In the genomic region with DNA sequence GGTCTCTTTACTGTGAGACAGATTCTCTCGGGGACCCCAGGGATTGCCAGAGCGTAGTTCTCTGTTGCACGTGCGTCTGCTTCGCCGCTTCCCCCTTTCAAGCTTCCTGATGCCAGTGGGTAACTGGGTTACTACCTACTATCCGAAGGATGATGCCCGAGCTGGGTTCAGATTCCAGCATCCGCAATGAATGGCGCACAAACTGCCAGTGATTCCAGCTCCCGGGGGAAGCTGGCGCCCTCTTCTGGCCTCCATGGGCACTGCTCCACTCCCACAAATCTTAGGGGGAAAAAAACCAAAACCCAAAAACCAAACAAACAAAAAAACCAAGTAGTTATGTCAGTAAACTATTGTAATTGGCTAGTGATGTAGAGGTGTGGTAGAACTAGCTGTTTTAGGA, we compare ENCODE assay signal across 9 mouse cellular contexts. TPM values are rescaled to one million over a fixed set of nuclear protein-coding genes. Genes with fewer than 3 reads are reported as not detected.
DNase-seq lines count a peak whose midpoint lies in the region; ATAC-seq and TF ChIP-seq lines count a peak whose summit lies in the region.
"Had no signal": no experiment of that assay in that cellular context is flagged by ENCODE, and none has a peak within 500 bp of the region (broad histone marks: within the 10 kb centered on the region; RNA-seq: fewer than 3 reads in every experiment).

No protein-coding gene starts in this region.

- TF ChIP-seq EP300 in MEL (IDR thresholded peaks at IDR 0.05; ENCODE audit: low read depth in 1 of 2, low read length in 2 of 2), result no peak

- no peak overlapping the region for H3K4me3 ChIP-seq in MEL (ENCODE audit: control insufficient read depth in 1 of 2, insufficient read depth in 1 of 2, low read depth in 2 of 2, low read length in 2 of 2)
- H3K4me3 ChIP-seq in forebrain, postnatal 0 days (ENCODE audit: low read depth, low read length), result no peak overlapping the region

- H3K9ac ChIP-seq in MEL (ENCODE audit: control insufficient read depth, low read depth, low read length, poor library complexity, severe bottlenecking), result no peak overlapping the region
- H3K9ac ChIP-seq in forebrain, postnatal 0 days, result no peak overlapping the region

- H3K9me3 ChIP-seq in MEL (replicated peaks; ENCODE audit: insufficient read depth, low read length), result no peaks in the 10 kb centered on the region
- H3K9me3 ChIP-seq in forebrain, postnatal 0 days (ENCODE audit: low read length), result no peaks in the 10 kb centered on the region

- H3K4me2 ChIP-seq in forebrain, postnatal 0 days (ENCODE audit: low read depth), result 0 out of 2 replicates have a peak overlapping the region, but pooled peaks have one; percentile 10

- ATAC-seq in forebrain, postnatal 0 days, result no peak
- no peak for ATAC-seq in megakaryocyte-erythroid progenitor cell, adult 5-6 weeks (replicated peaks; ENCODE audit: low FRiP score, low TSS enrichment, poor library complexity, severe bottlenecking)

- H3K27ac ChIP-seq in MEL (ENCODE audit: control insufficient read depth, low read depth, low read length), result no peak overlapping the region
- H3K27ac ChIP-seq in forebrain, postnatal 0 days (ENCODE audit: low read depth, low read length), result no peak overlapping the region

- H3K36me3 ChIP-seq in MEL (ENCODE audit: control insufficient read depth in 1 of 2, insufficient read depth in 2 of 2, low read length in 2 of 2), result no peaks in the 10 kb centered on the region
- H3K36me3 ChIP-seq in forebrain, postnatal 0 days (ENCODE audit: insufficient read depth), result no peaks in the 10 kb centered on the region

- TF ChIP-seq CTCF in MEL (IDR thresholded peaks at IDR 0.05 in 2 of 3, conservative IDR thresholded peaks at IDR 0.05 in 1 of 3; ENCODE audit: control insufficient read depth in 1 of 3, insufficient read depth in 1 of 3, low read depth in 2 of 3, low read length in 3 of 3, poor library complexity in 1 of 3, severe bottlenecking in 1 of 3), result peak; percentile 23 to 50 (median 38); a peak in 4 of 6 replicates
- TF ChIP-seq CTCF in forebrain, postnatal 0 days (IDR thresholded peaks at IDR 0.05; ENCODE audit: low read depth), result peak; percentile 68

- no peak for TF ChIP-seq POLR2A in MEL (IDR thresholded peaks at IDR 0.05; ENCODE audit: control insufficient read depth in 1 of 2, insufficient read depth in 1 of 2, low read depth in 1 of 2, low read length in 2 of 2, poor library complexity in 1 of 2)

- WGBS in forebrain, postnatal 0 days, result 25% methylated on average over 12 of the region's 12 CpGs

- peak; percentile 18 for DNase-seq in adrenal gland, postnatal 25 days
- DNase-seq in adrenal gland, adult 2 months, result no peak
- peak; percentile 51 to 65 for DNase-seq in left cerebral cortex, adult 18-20 months (ENCODE audit: low spot score in 2 of 2)
- no peak for DNase-seq in left cerebral cortex, adult 8-10 months (ENCODE audit: low spot score in 2 of 2)
- no peak for DNase-seq in MEL (ENCODE audit: low read depth, low spot score)
- DNase-seq in forebrain, postnatal 0 days, result peak; percentile 44
- no peak for DNase-seq in B cell, adult 2 months

- no peaks in the 10 kb centered on the region for H3K79me2 ChIP-seq in MEL (ENCODE audit: control insufficient read depth, insufficient read depth, low read length, poor library complexity)

- no peaks in the 10 kb centered on the region for H3K27me3 ChIP-seq in MEL (ENCODE audit: control insufficient read depth in 1 of 2, insufficient read depth in 2 of 2, low read length in 2 of 2)
- no peaks in the 10 kb centered on the region for H3K27me3 ChIP-seq in forebrain, postnatal 0 days (ENCODE audit: insufficient read depth, low read length)

- H3K4me1 ChIP-seq in MEL (ENCODE audit: control insufficient read depth in 1 of 2, insufficient read depth in 2 of 2, low read length in 2 of 2), result no peaks in the 10 kb centered on the region
- H3K4me1 ChIP-seq in forebrain, postnatal 0 days (ENCODE audit: insufficient read depth), result no peaks in the 10 kb centered on the region

- TF ChIP-seq RAD21 in MEL (IDR thresholded peaks at IDR 0.05; ENCODE audit: low read depth, low read length), result no peak

TF ChIP-seq in MEL, 35 proteins besides CTCF, POLR2A, EP300 and RAD21:
- TF ChIP-seq SMC3 (IDR thresholded peaks at IDR 0.05; ENCODE audit: low read depth, low read length) (0 out of 2 replicates have a peak, but pooled peaks have one; percentile 10), NRF1 (IDR thresholded peaks at IDR 0.05; ENCODE audit: insufficient read depth, low read depth, low read length, poor library complexity, severe bottlenecking) (no peak)

RNA-seq across cellular contexts. Expression of gene Mobp, which starts 53.2 kb away (rescaled TPM):
- 0.27 TPM in 1 of 2 replicates, not detected in the other for total RNA-seq in adrenal gland, postnatal 25 days (2021)
- under 1 TPM in 1 of 2 experiments, not detected in 1; 0.41 TPM for total RNA-seq in adrenal gland, adult 2 months (2021)
- polyA plus RNA-seq in adrenal gland, adult 2 months (2012; rRNA removed), result not detected in 2 replicates
- total RNA-seq in left cerebral cortex, adult 18-20 months (2021), result 100 to 1,000 TPM; 189 to 204 TPM
- 100 to 1,000 TPM; 408 to 480 (median 458) TPM for total RNA-seq in left cerebral cortex, adult 8-10 months (2022)
- total RNA-seq in MEL (2012; rRNA removed), result not detected in 2 replicates
- polyA plus RNA-seq in MEL (2012; ENCODE audit: insufficient read depth in 1 of 2, insufficient read length in 2 of 2, low read depth in 1 of 2, low replicate concordance in 2 of 2, missing spikeins in 1 of 2), result not detected
- total RNA-seq in forebrain, postnatal 0 days (2014; rRNA removed), result 0.08 TPM in 1 of 2 replicates, not detected in the other
- polyA plus RNA-seq in forebrain, postnatal 0 days (2015; fragmentation: Nextera tagmentation; extraction: Ambion mirVana), result 0.18 TPM in 1 of 2 replicates, not detected in the other
- not detected in 2 replicates for total RNA-seq in megakaryocyte-erythroid progenitor cell, adult 5-6 weeks (2014; fragmentation: Nextera tagmentation)
- total RNA-seq in megakaryocyte-erythroid progenitor cell, adult 5-6 weeks (2017), result not detected in 2 replicates
- total RNA-seq: neutrophil, adult 5-6 weeks had no signal

Comparison
In these comparisons a context has a peak if more than half of its experiments do, and no peak if none do; other contexts are left out.
1. DNase-seq: peak in adrenal gland, postnatal 25 days (single experiment), left cerebral cortex, adult 18-20 months (2 of 2) and forebrain, postnatal 0 days (single experiment); none in adrenal gland, adult 2 months (single experiment), left cerebral cortex, adult 8-10 months (0 of 2), MEL (single experiment) and B cell, adult 2 months (0 of 2).
2. RNA of gene Mobp, which starts 53.2 kb away (total RNA-seq): 408 to 480 TPM in left cerebral cortex, adult 8-10 months and 189 to 204 TPM in left cerebral cortex, adult 18-20 months; 0.41 TPM in adrenal gland, adult 2 months, 0.27 TPM in adrenal gland, postnatal 25 days, not detected in MEL, 0.08 TPM in forebrain, postnatal 0 days and not detected in megakaryocyte-erythroid progenitor cell, adult 5-6 weeks; every median in the first group is over 100 times any median in the second.